Mouse (Mus musculus): ENCODE data around the gene 2200002J24Rik. TPM values are rescaled to one million over a fixed set of nuclear protein-coding genes. Genes with fewer than 3 reads are reported as not detected.
A peak's percentile ranks its signal among the peaks of the same experiment; 100 is the strongest.
"Not testable (repeated sequence)": the region's sequence is repeated elsewhere in the genome, so short reads cannot be mapped to it uniquely, and the experiment has no call there.

2200002J24Rik gene
- total RNA-seq, 2 experiments from 2014 or later = not detected

DNA sequence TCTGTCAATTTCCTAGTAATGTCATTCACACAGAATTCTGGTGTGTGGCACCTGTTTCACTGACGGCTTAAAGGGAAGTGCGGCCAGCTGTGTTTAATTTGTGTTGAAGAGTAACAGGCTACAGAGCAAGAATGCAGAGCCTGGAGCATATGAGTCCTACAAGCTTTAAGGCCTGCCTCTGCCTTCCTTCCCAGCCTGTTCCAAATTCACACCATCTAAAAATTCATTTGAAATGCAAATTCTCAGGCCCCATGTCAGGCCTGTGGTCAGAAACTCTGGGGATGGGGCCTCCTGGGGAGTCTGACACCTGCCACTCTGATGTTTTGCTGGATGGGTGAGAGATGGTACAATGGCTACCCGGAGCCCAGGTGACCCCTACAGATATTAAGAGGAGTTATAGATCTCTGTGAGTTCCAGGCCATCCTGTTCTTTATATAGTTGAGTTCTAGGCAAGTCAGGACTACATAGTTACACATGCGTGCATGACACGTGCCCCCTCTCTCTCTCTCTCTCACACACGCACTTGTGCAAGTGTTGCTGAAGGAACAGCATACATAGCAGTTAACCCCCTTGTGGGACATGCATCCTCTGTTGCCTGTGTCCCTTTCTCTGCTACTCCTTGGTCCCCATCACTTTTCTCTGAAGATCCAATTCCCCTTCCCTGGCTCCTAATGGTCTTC lies 24.7 kb downstream of the 2200002J24Rik start:
- no peak for ATAC-seq (replicated peaks; ENCODE audit: low FRiP score, poor library complexity, severe bottlenecking)

DNA sequence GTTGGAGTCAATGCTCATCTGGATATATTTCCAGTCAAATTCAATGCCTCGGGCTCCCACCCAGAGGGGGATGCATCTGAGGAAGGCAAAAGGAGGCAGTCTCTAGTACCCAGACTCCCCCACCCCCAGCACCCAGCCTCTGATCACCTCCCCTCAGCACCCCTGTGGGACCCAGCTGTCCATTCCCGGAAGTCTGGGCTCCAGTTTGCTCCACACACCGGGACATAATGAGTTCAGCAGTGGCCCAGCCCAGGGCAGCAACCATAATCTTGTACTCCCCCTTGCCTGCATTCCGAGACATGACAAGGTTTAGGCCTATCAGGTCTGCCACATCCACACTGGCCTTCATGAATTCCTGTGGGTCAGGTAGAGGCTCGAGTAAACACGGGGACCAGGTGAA lies 29.5 kb downstream of the 2200002J24Rik start:
- ATAC-seq (replicated peaks; ENCODE audit: low FRiP score, poor library complexity, severe bottlenecking) = no peak

DNA sequence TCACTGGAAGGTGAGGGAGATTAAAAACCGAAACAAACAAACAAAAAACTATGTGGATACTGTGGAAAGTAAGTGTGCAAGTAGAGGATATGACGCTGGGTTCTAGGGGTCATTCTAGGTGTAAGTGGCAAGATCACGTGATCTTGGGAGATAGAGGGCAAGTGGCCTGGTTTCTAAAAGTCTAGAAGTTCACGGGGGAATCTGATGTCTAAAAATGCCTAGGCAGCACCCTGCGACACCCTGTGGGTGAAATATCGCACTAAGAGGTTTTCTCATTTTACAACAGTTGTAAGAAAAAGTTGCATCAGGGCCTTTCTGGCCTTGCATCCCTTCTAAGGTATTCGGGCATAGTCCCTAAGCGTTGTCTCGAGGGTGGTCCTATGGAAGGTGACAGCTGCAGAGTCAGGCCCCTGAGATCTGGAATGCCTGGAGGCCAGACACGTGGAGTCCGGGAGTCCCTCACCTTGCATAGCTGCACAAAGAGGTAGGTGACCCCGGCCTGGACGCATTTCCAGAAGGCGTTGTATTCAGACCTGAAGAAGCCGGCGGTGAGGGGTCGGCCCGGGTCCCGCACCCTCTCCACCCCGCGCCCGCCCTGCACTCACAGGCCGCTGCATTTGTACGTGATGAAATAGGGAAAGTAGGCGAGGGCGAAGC lies 30.1 kb downstream of the 2200002J24Rik start:
- ATAC-seq (replicated peaks; ENCODE audit: low FRiP score, poor library complexity, severe bottlenecking) = no peak

DNA sequence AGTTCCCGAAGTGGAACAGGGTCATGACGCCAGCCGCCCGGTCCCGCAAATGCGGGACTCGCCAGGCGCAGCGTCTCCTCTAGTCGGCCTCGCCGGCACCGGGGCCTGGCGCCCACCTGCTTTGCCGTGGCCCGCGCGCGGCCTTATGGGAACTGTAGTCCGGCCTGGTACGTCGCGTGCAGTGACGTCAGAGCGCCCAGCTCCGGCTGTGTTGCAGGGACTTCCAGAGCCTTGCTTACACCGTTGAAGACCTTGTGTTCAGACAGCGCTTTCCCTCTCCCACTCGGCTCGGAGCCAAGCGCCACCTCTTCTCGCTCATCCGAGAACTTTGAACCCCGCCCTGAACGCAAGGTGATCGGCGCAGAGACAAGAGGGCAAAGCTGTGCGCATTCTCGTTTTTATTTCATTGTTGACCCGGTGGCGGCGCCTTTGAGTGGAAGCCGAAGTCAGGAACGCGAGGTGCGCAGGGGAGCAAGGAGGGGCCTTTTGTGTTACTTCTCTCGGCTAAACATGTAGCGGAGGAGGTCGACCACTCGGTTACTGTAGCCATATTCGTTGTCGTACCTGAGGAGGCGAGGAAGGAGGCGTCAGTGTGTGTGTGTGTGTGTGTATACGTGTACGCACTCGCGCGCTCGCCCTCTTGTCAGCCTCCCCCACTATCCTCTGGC lies 30.8 kb downstream of the 2200002J24Rik start, which contains the start of gene Tmem147:
Gene Tmem147 (minus strand): TSS at position 145 of the 668 bp plus-strand sequence.
- peak; percentile 92 for ATAC-seq (replicated peaks; ENCODE audit: low FRiP score, poor library complexity, severe bottlenecking)

DNA sequence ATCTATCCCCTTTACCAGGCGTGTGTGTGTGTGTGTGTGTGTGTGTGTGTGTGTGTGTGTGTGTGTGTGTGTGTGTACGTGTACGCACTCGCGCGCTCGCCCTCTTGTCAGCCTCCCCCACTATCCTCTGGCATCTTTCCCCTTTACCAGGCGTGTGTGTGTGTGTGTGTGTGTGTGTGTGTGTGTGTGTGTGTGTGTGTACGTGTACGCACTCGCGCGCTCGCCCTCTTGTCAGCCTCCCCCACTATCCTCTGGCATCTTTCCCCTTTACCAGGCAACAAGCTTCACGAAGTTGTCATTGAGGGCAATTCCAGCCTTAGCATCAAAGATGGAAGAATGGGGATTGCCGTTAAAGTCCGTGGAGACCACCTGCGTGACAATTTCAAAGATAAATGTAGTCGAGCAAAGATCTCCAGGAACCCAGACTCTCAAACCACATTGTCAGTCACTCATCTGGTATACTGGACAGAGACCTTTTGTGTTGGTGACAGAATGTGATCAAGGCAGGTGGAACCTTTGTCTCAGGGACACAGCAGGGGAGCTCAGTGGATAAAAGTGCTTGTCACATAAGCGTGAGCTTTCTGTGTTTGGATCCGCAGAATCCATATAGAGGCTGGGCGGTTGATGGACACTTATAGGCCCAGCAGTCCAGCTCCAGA lies 31.5 kb downstream of the 2200002J24Rik start:
- ATAC-seq (replicated peaks; ENCODE audit: low FRiP score, poor library complexity, severe bottlenecking) = peak; percentile 22

DNA sequence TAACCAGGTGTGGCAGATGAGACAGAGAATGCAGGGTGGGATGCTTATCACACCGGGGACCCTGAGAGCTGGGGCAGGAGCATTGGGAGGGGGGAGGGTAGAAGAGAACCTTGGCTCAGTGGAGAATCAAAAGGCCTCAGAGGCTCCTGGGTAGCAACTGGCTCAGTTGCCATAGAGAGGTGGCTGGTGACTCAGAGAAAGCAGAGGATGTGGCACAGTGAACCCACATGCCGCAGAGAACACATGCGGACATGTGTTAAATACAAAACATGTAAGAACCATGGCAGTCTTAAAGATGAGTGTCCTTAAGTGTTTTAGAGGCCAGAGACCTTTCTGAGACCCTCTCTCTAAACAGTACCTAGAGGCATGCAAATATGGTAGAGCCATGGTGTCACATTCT lies 37.5 kb downstream of the 2200002J24Rik start:
- ATAC-seq (replicated peaks; ENCODE audit: low FRiP score, poor library complexity, severe bottlenecking) = no peak

DNA sequence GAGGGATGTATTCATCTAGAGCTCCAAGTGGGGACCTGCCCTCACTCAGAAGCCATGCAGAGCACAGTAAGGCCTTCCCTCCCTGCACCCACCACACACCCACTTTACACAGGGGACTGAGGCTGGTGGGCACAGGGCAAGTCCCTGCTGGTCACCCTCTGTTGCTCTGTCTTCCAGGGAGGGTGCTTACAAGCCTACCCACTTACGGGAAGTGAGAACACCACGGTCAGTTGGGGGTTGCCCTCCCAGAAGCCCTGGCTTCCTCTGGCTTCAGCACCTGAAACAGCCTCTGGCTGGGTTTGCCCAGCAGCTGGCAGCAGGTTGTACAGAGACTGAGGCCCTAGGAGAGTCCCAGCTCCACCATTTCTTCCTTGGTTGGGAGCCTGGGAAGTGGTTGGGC lies 43.8 kb downstream of the 2200002J24Rik start:
- not testable (repeated sequence) for ATAC-seq (replicated peaks; ENCODE audit: low FRiP score, poor library complexity, severe bottlenecking)

DNA sequence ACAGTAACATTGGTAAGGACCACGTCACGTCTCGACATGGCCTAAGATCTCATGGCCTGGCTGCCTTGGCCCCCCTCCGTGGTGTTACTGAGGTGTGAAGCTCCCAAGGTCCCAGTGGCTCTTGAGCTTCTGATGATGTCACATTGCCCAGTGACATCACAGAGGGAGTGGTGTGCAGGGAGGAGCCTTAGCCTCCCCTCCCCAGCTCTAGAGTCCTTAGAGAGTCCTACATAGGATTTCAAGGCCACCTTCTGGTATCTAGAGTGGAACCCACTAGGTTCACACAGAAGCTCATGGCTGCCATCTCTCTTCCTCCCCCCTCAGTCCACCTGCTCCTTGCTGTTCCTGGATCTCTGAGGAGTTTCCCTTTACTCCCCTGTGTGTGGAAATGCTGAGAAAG lies 44.9 kb downstream of the 2200002J24Rik start, which contains the start of gene Gapdhs:
Gene Gapdhs (minus strand): TSS at position 65 of the 400 bp plus-strand sequence.
- 0 out of 2 replicates have a peak, but pooled peaks have one; percentile 26 for ATAC-seq (replicated peaks; ENCODE audit: low FRiP score, poor library complexity, severe bottlenecking)

DNA sequence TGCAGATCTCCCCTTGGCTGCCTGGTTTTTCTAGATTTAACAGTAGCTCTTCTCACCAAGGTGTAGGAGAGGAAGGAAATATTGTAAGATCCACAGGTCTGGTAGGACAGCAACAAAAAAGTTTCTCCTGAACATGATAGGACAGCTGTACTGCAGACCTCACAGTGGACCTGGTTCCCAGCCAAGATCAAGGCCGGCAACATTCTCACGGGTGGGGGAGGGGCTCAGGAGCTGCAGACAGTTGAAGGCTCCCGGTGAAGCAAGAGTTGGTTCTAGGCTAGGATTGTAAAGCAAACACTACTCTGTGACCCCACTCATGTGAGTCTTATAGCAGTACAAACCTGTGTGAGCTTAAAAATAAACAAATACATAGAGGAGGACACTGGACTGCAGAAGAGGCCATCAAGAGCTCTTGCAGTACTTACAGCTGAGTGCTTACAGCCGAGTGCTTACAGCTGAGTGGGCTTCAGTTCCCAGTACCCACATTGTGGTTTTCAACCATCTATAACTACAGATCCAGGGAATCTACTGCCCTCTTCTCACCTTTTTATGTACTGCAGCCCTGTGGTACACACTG lies 45.4 kb downstream of the 2200002J24Rik start:
- ATAC-seq (replicated peaks; ENCODE audit: low FRiP score, poor library complexity, severe bottlenecking) = no peak

DNA sequence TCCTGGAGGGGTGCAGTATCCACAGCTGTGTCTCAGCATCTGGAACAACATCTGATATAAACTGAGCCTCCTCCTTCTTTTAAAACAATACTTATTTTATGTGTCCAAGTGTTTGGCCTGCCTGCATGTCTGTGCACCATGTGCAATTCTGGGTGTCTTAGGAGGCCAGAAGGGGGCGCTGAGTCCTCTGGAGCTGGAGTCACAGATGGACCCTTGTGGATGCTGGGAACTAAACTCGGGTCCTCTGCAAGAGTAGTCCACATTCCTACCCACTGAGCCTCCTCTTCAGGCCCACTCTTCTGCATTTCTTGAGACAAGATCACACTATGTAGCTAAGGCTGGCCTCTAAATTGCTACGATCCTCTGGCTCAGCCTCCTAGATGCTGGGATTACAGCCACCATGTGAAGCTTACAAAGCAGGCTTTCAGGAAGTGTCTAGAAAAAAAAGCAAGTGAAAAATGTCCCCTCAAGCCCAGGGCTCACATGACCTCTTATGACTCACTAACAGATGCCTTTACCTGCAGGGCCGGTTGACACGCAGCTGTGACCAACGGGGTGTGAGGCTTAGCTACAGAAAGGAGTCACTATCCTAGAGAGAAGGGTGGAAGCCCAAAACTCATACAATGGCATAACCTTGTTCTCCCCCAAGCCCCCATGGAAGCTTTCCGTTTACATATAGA lies 48.9 kb downstream of the 2200002J24Rik start:
- ATAC-seq (replicated peaks; ENCODE audit: low FRiP score, poor library complexity, severe bottlenecking) = no peak

Other genes with a start within 250 kb of the 2200002J24Rik start
Only the 30 nearest of the 32 such genes appear.
- not detected in 2 replicates for gene Nphs1, start 240.6 kb upstream of the 2200002J24Rik start, total RNA-seq (2015; ENCODE audit: low replicate concordance)
- gene Nphs1, start 240.6 kb upstream of the 2200002J24Rik start, total RNA-seq (2017; ENCODE audit: low replicate concordance) = 1.2 TPM in 1 of 2 replicates, not detected in the other
- not detected in 2 replicates for gene Prodh2, start 205.3 kb upstream of the 2200002J24Rik start, total RNA-seq (2015; ENCODE audit: low replicate concordance)
- gene Prodh2, start 205.3 kb upstream of the 2200002J24Rik start, total RNA-seq (2017; ENCODE audit: low replicate concordance) = not detected in 2 replicates
- 73.5 and 85.9 TPM in 2 replicates for gene Arhgap33, start 163.9 kb upstream of the 2200002J24Rik start, total RNA-seq (2015; ENCODE audit: low replicate concordance)
- 43.0 and 77.7 TPM in 2 replicates for gene Arhgap33, start 163.9 kb upstream of the 2200002J24Rik start, total RNA-seq (2017; ENCODE audit: low replicate concordance)
- gene Hspb6, start 146.7 kb upstream of the 2200002J24Rik start, total RNA-seq (2015; ENCODE audit: low replicate concordance) = 62.7 and 79.2 TPM in 2 replicates
- 19.0 and 21.8 TPM in 2 replicates for gene Hspb6, start 146.7 kb upstream of the 2200002J24Rik start, total RNA-seq (2017; ENCODE audit: low replicate concordance)
- 16.8 and 24.5 TPM in 2 replicates for gene Proser3, start 146.6 kb upstream of the 2200002J24Rik start, total RNA-seq (2015; ENCODE audit: low replicate concordance)
- 10.9 and 18.1 TPM in 2 replicates for gene Proser3, start 146.6 kb upstream of the 2200002J24Rik start, total RNA-seq (2017; ENCODE audit: low replicate concordance)
- gene Lin37, start 139.1 kb upstream of the 2200002J24Rik start, total RNA-seq (2015; ENCODE audit: low replicate concordance) = 31.4 and 56.2 TPM in 2 replicates
- 12.5 and 22.3 TPM in 2 replicates for gene Lin37, start 139.1 kb upstream of the 2200002J24Rik start, total RNA-seq (2017; ENCODE audit: low replicate concordance)
- gene U2af1l4, start 135.6 kb upstream of the 2200002J24Rik start, total RNA-seq (2015; ENCODE audit: low replicate concordance) = 8.4 and 43.6 TPM in 2 replicates
- 40.8 and 59.9 TPM in 2 replicates for gene U2af1l4, start 135.6 kb upstream of the 2200002J24Rik start, total RNA-seq (2017; ENCODE audit: low replicate concordance)
- gene Gm49396, start 135.6 kb upstream of the 2200002J24Rik start, total RNA-seq (2015; ENCODE audit: low replicate concordance) = 3.2 and 4.2 TPM in 2 replicates
- 6.8 and 7.2 TPM in 2 replicates for gene Gm49396, start 135.6 kb upstream of the 2200002J24Rik start, total RNA-seq (2017; ENCODE audit: low replicate concordance)
- 67.4 and 73.8 TPM in 2 replicates for gene Psenen, start 135.3 kb upstream of the 2200002J24Rik start, total RNA-seq (2015; ENCODE audit: low replicate concordance)
- gene Psenen, start 135.3 kb upstream of the 2200002J24Rik start, total RNA-seq (2017; ENCODE audit: low replicate concordance) = 32.9 and 98.7 TPM in 2 replicates
- gene Igflr1, start 133.5 kb upstream of the 2200002J24Rik start, total RNA-seq (2015; ENCODE audit: low replicate concordance) = 5.4 and 24.7 TPM in 2 replicates
- gene Igflr1, start 133.5 kb upstream of the 2200002J24Rik start, total RNA-seq (2017; ENCODE audit: low replicate concordance) = 3.3 TPM in 1 of 2 replicates, not detected in the other
- gene Kmt2b, start 110.2 kb upstream of the 2200002J24Rik start, total RNA-seq (2015; ENCODE audit: low replicate concordance) = 155 and 163 TPM in 2 replicates
- 47.9 and 48.0 TPM in 2 replicates for gene Kmt2b, start 110.2 kb upstream of the 2200002J24Rik start, total RNA-seq (2017; ENCODE audit: low replicate concordance)
- not detected in 2 replicates for gene Zbtb32, start 100.0 kb upstream of the 2200002J24Rik start, total RNA-seq (2015; ENCODE audit: low replicate concordance)
- 0.39 TPM in 1 of 2 replicates, not detected in the other for gene Zbtb32, start 100.0 kb upstream of the 2200002J24Rik start, total RNA-seq (2017; ENCODE audit: low replicate concordance)
- not detected in 2 replicates for gene Upk1a, start 86.1 kb upstream of the 2200002J24Rik start, total RNA-seq (2015; ENCODE audit: low replicate concordance)
- 2.7 TPM in 1 of 2 replicates, not detected in the other for gene Upk1a, start 86.1 kb upstream of the 2200002J24Rik start, total RNA-seq (2017; ENCODE audit: low replicate concordance)
- gene Cox6b1, start 72.8 kb upstream of the 2200002J24Rik start, total RNA-seq (2015; ENCODE audit: low replicate concordance) = 152 and 165 TPM in 2 replicates
- gene Cox6b1, start 72.8 kb upstream of the 2200002J24Rik start, total RNA-seq (2017; ENCODE audit: low replicate concordance) = 128 and 263 TPM in 2 replicates
- gene Etv2, start 63.1 kb upstream of the 2200002J24Rik start, total RNA-seq (2015; ENCODE audit: low replicate concordance) = not detected in 2 replicates
- not detected in 2 replicates for gene Etv2, start 63.1 kb upstream of the 2200002J24Rik start, total RNA-seq (2017; ENCODE audit: low replicate concordance)
- gene Rbm42, start 48.6 kb upstream of the 2200002J24Rik start, total RNA-seq (2015; ENCODE audit: low replicate concordance) = 35.0 and 44.9 TPM in 2 replicates
- gene Rbm42, start 48.6 kb upstream of the 2200002J24Rik start, total RNA-seq (2017; ENCODE audit: low replicate concordance) = 11.4 and 26.3 TPM in 2 replicates
- 49.9 and 51.5 TPM in 2 replicates for gene Haus5, start 33.9 kb upstream of the 2200002J24Rik start, total RNA-seq (2015; ENCODE audit: low replicate concordance)
- gene Haus5, start 33.9 kb upstream of the 2200002J24Rik start, total RNA-seq (2017; ENCODE audit: low replicate concordance) = 45.6 and 50.1 TPM in 2 replicates
- gene Pmis2, start 27.3 kb upstream of the 2200002J24Rik start, total RNA-seq (2015; ENCODE audit: low replicate concordance) = not detected in 2 replicates
- gene Pmis2, start 27.3 kb upstream of the 2200002J24Rik start, total RNA-seq (2017; ENCODE audit: low replicate concordance) = not detected in 2 replicates
- 4.0 TPM in 1 of 2 replicates, not detected in the other for gene Atp4a, start 13.3 kb downstream of the 2200002J24Rik start, total RNA-seq (2015; ENCODE audit: low replicate concordance)
- not detected in 2 replicates for gene Atp4a, start 13.3 kb downstream of the 2200002J24Rik start, total RNA-seq (2017; ENCODE audit: low replicate concordance)
- gene Tmem147, start 30.6 kb downstream of the 2200002J24Rik start, total RNA-seq (2015; ENCODE audit: low replicate concordance) = 5.4 and 21.0 TPM in 2 replicates
- gene Tmem147, start 30.6 kb downstream of the 2200002J24Rik start, total RNA-seq (2017; ENCODE audit: low replicate concordance) = 5.1 and 11.2 TPM in 2 replicates
- gene Gapdhs, start 44.8 kb downstream of the 2200002J24Rik start, total RNA-seq (2015; ENCODE audit: low replicate concordance) = not detected in 2 replicates
- gene Gapdhs, start 44.8 kb downstream of the 2200002J24Rik start, total RNA-seq (2017; ENCODE audit: low replicate concordance) = not detected in 2 replicates
- gene Sbsn, start 52.5 kb downstream of the 2200002J24Rik start, total RNA-seq (2015; ENCODE audit: low replicate concordance) = not detected in 2 replicates
- not detected in 2 replicates for gene Sbsn, start 52.5 kb downstream of the 2200002J24Rik start, total RNA-seq (2017; ENCODE audit: low replicate concordance)
- 1.7 and 9.4 TPM in 2 replicates for gene Dmkn, start 64.8 kb downstream of the 2200002J24Rik start, total RNA-seq (2015; ENCODE audit: low replicate concordance)
- 9.7 TPM in 1 of 2 replicates, not detected in the other for gene Dmkn, start 64.8 kb downstream of the 2200002J24Rik start, total RNA-seq (2017; ENCODE audit: low replicate concordance)
- gene Krtdap, start 89.0 kb downstream of the 2200002J24Rik start, total RNA-seq (2015; ENCODE audit: low replicate concordance) = not detected in 2 replicates
- not detected in 2 replicates for gene Krtdap, start 89.0 kb downstream of the 2200002J24Rik start, total RNA-seq (2017; ENCODE audit: low replicate concordance)
- 2.2 and 7.1 TPM in 2 replicates for gene Ffar2, start 124.8 kb downstream of the 2200002J24Rik start, total RNA-seq (2015; ENCODE audit: low replicate concordance)
- gene Ffar2, start 124.8 kb downstream of the 2200002J24Rik start, total RNA-seq (2017; ENCODE audit: low replicate concordance) = 3.1 and 6.0 TPM in 2 replicates
- not detected in 2 replicates for gene Ffar3, start 157.3 kb downstream of the 2200002J24Rik start, total RNA-seq (2015; ENCODE audit: low replicate concordance)
- gene Ffar3, start 157.3 kb downstream of the 2200002J24Rik start, total RNA-seq (2017; ENCODE audit: low replicate concordance) = not detected in 2 replicates
- not detected in 2 replicates for gene Ffar1, start 162.6 kb downstream of the 2200002J24Rik start, total RNA-seq (2015; ENCODE audit: low replicate concordance)
- gene Ffar1, start 162.6 kb downstream of the 2200002J24Rik start, total RNA-seq (2017; ENCODE audit: low replicate concordance) = not detected in 2 replicates
- 2.9 and 3.6 TPM in 2 replicates for gene Cd22, start 181.4 kb downstream of the 2200002J24Rik start, total RNA-seq (2015; ENCODE audit: low replicate concordance)
- 1.0 and 3.3 TPM in 2 replicates for gene Cd22, start 181.4 kb downstream of the 2200002J24Rik start, total RNA-seq (2017; ENCODE audit: low replicate concordance)
- not detected in 2 replicates for gene Mag, start 215.9 kb downstream of the 2200002J24Rik start, total RNA-seq (2015; ENCODE audit: low replicate concordance)
- not detected in 2 replicates for gene Mag, start 215.9 kb downstream of the 2200002J24Rik start, total RNA-seq (2017; ENCODE audit: low replicate concordance)
- gene Hamp2, start 225.8 kb downstream of the 2200002J24Rik start, total RNA-seq (2015; ENCODE audit: low replicate concordance) = not detected in 2 replicates
- not detected in 2 replicates for gene Hamp2, start 225.8 kb downstream of the 2200002J24Rik start, total RNA-seq (2017; ENCODE audit: low replicate concordance)

Measured in erythroid progenitor cell, adult 5-6 weeks (primary cell).